17 mouse cellular contexts compared by ENCODE assay signal in the genomic region with DNA sequence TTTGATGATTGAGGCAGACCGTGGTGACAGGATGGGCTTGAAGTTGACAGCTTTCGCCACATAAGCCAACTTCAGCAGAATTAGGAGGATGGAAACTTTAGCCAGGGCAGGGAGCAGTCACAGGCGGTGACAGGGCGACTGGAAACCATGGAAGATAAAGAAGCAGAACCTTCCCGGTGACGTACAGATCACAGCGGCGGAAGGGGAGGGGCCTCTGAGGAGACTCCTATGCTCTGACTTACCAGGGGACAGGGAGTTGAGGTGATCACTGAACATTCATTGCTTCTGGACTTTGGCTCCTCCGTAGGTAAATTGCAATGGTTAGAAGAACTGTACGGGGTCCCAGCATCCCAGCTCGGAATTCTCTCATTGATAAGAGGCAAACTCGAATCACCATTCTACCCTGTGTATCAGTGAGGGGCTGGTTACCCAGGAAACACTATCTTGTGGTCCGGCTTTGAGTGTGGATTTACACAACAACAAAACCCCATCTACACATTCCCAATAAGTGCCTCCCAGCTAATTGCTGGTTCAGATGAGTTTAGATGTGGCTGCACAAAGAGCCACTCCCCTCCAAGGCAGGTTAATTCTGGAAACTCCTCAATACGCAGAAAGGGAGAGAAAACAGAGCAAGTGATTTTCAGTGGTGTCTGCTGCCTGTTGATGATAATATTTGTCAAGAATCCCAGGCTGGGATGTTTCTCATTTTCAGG. TPM values are rescaled to one million over a fixed set of nuclear protein-coding genes. Genes with fewer than 3 reads are reported as not detected.
DNase-seq lines count a peak whose midpoint lies in the region; ATAC-seq and TF ChIP-seq lines count a peak whose summit lies in the region.
"Had no signal": no experiment of that assay in that cellular context is flagged by ENCODE, and none has a peak within 500 bp of the region (broad histone marks: within the 10 kb centered on the region; RNA-seq: fewer than 3 reads in every experiment).

No protein-coding gene starts in this region.

- peak overlapping the region; percentile 68 for H3K4me2 ChIP-seq in heart, embryonic 13.5 days
- peak overlapping the region; percentile 66 for H3K4me2 ChIP-seq in heart, embryonic 16.5 days (ENCODE audit: low read depth, low read length)
- H3K4me2 ChIP-seq in liver, embryonic 16.5 days (ENCODE audit: low read depth, low read length), result peak overlapping the region; percentile 20

- no peaks in the 10 kb centered on the region for H3K9me3 ChIP-seq in heart, embryonic 13.5 days
- H3K9me3 ChIP-seq in ES-Bruce4 (replicated peaks; ENCODE audit: control insufficient read depth, insufficient read depth, low read length, poor library complexity, severe bottlenecking), result no peaks in the 10 kb centered on the region
- H3K9me3 ChIP-seq in heart, embryonic 16.5 days (replicated peaks; ENCODE audit: control insufficient read depth, low read length), result no peaks in the 10 kb centered on the region
- H3K9me3 ChIP-seq in liver, embryonic 16.5 days (replicated peaks; ENCODE audit: control insufficient read depth, low read length), result no peaks in the 10 kb centered on the region
- no peaks in the 10 kb centered on the region for H3K9me3 ChIP-seq in embryonic facial prominence, embryonic 10.5 days
- H3K9me3 ChIP-seq: hindbrain, embryonic 10.5 days; limb, embryonic 10.5 days had no signal

- ATAC-seq in heart, embryonic 13.5 days (ENCODE audit: extremely low read depth, insufficient number of reproducible peaks, low FRiP score, low TSS enrichment), result peak; percentile 73; the same call in 1 of the 2 replicates
- peak; percentile 75; the same call in 1 of the 2 replicates for ATAC-seq in heart, embryonic 16.5 days (replicated peaks; ENCODE audit: extremely low read depth, insufficient read depth, low FRiP score)
- peak; percentile 30; the same call in 1 of the 2 replicates for ATAC-seq in liver, embryonic 16.5 days (ENCODE audit: low read depth)
- ATAC-seq: Patski had no signal

- no peak for TF ChIP-seq EP300 in ES-Bruce4 (IDR thresholded peaks at IDR 0.05; ENCODE audit: insufficient read depth, low read depth, low read length)

- no peak for TF ChIP-seq POLR2A in ES-Bruce4 (IDR thresholded peaks at IDR 0.05; ENCODE audit: insufficient read depth, low read length)

- H3K4me1 ChIP-seq in heart, embryonic 13.5 days, result peaks cover 12% of the 10 kb centered on the region
- no peaks in the 10 kb centered on the region for H3K4me1 ChIP-seq in ES-Bruce4 (ENCODE audit: control insufficient read depth, insufficient read depth, low read length)
- 0 out of 2 replicates have a peak, but pooled peaks cover 2% of the 10 kb centered on the region for H3K4me1 ChIP-seq in heart, embryonic 16.5 days (ENCODE audit: control insufficient read depth, insufficient read depth, low read length)
- H3K4me1 ChIP-seq in liver, embryonic 16.5 days (ENCODE audit: control insufficient read depth, low read depth, low read length), result peaks cover 8% of the 10 kb centered on the region
- peaks cover 41% of the 10 kb centered on the region for H3K4me1 ChIP-seq in embryonic facial prominence, embryonic 10.5 days

- H3K27ac ChIP-seq in heart, embryonic 13.5 days (replicated peaks), result 0 out of 2 replicates have a peak overlapping the region, but pooled peaks have one; percentile 1
- no peak overlapping the region for H3K27ac ChIP-seq in ES-Bruce4 (ENCODE audit: insufficient read depth, low read length)
- H3K27ac ChIP-seq in heart, embryonic 16.5 days (ENCODE audit: low read length), result no peak overlapping the region
- no peak overlapping the region for H3K27ac ChIP-seq in liver, embryonic 16.5 days (ENCODE audit: low read length)
- no peak overlapping the region; the same call in 1 of the 2 replicates for H3K27ac ChIP-seq in embryonic facial prominence, embryonic 10.5 days (replicated peaks)
- H3K27ac ChIP-seq: hindbrain, embryonic 10.5 days; limb, embryonic 10.5 days; macrophage; stomach, postnatal 0 days had no signal

- H3K4me3 ChIP-seq in heart, embryonic 13.5 days, result peak overlapping the region; percentile 50
- H3K4me3 ChIP-seq in ES-Bruce4 (ENCODE audit: low read depth, low read length), result peak overlapping the region; percentile 57
- H3K4me3 ChIP-seq in heart, embryonic 16.5 days (ENCODE audit: low read length), result peak overlapping the region; percentile 54
- peak overlapping the region; percentile 11; the same call in 1 of the 2 replicates for H3K4me3 ChIP-seq in liver, embryonic 16.5 days (ENCODE audit: low read depth, low read length)
- no peak overlapping the region for H3K4me3 ChIP-seq in embryonic facial prominence, embryonic 10.5 days
- H3K4me3 ChIP-seq: erythroblast, embryonic 14.5 days; hindbrain, embryonic 10.5 days; limb, embryonic 10.5 days had no signal

- DNase-seq in heart, adult 11 months, result no peak
- DNase-seq in right cerebral cortex, adult 2 months (ENCODE audit: low spot score in 2 of 2), result no peak
- no peak for DNase-seq in embryonic facial prominence, embryonic 10.5 days (ENCODE audit: low spot score)
- DNase-seq in kidney, postnatal 36 days, result no peak
- DNase-seq: adrenal gland, postnatal 10 days had no signal

- H3K27me3 ChIP-seq in heart, embryonic 13.5 days (replicated peaks), result 0 out of 2 replicates have a peak, but pooled peaks cover 4% of the 10 kb centered on the region
- H3K27me3 ChIP-seq in ES-Bruce4 (ENCODE audit: control insufficient read depth, insufficient read depth, low read length, poor library complexity, severe bottlenecking), result no peaks in the 10 kb centered on the region
- no peaks in the 10 kb centered on the region for H3K27me3 ChIP-seq in heart, embryonic 16.5 days (ENCODE audit: control insufficient read depth, insufficient read depth, low read length)
- H3K27me3 ChIP-seq in liver, embryonic 16.5 days (ENCODE audit: control insufficient read depth, insufficient read depth, low read depth, low read length), result no peaks in the 10 kb centered on the region
- 0 out of 2 replicates have a peak, but pooled peaks cover 5% of the 10 kb centered on the region for H3K27me3 ChIP-seq in embryonic facial prominence, embryonic 10.5 days (replicated peaks; ENCODE audit: low read depth, poor library complexity, severe bottlenecking)
- H3K27me3 ChIP-seq: Patski had no signal

- H3K9ac ChIP-seq in heart, embryonic 13.5 days, result peak overlapping the region; percentile 64
- H3K9ac ChIP-seq in ES-Bruce4 (ENCODE audit: low read depth, poor library complexity, severe bottlenecking), result no peak overlapping the region
- peak overlapping the region; percentile 58 for H3K9ac ChIP-seq in heart, embryonic 16.5 days (ENCODE audit: low read length)
- H3K9ac ChIP-seq in liver, embryonic 16.5 days (ENCODE audit: low read depth, low read length), result no peak overlapping the region

- no peak for TF ChIP-seq CTCF in ES-Bruce4 (IDR thresholded peaks at IDR 0.05; ENCODE audit: low read depth, low read length)

- 20% methylated on average over 14 of the region's 14 CpGs for WGBS in heart, embryonic 13.5 days
- WGBS in heart, embryonic 16.5 days, result 24% methylated on average over 14 of the region's 14 CpGs
- 42% methylated on average over 14 of the region's 14 CpGs for WGBS in liver, embryonic 16.5 days (ENCODE audit: insufficient replicate concordance)
- WGBS in embryonic facial prominence, embryonic 10.5 days, result 77% methylated on average over 14 of the region's 14 CpGs

- H3K36me3 ChIP-seq in heart, embryonic 13.5 days, result no peaks in the 10 kb centered on the region
- H3K36me3 ChIP-seq in ES-Bruce4 (ENCODE audit: control insufficient read depth, insufficient read depth, low read length, poor library complexity, severe bottlenecking), result no peaks in the 10 kb centered on the region
- no peaks in the 10 kb centered on the region for H3K36me3 ChIP-seq in heart, embryonic 16.5 days (ENCODE audit: control insufficient read depth, insufficient read depth)
- no peaks in the 10 kb centered on the region for H3K36me3 ChIP-seq in liver, embryonic 16.5 days (ENCODE audit: control insufficient read depth, insufficient read depth)
- no peaks in the 10 kb centered on the region for H3K36me3 ChIP-seq in embryonic facial prominence, embryonic 10.5 days (replicated peaks)
- H3K36me3 ChIP-seq: hindbrain, embryonic 10.5 days; limb, embryonic 10.5 days had no signal

RNA-seq across cellular contexts. Expression of a gene that starts 8.0 kb away (rescaled TPM):
- polyA plus RNA-seq in heart, embryonic 13.5 days (2015; fragmentation: Nextera tagmentation; extraction: Ambion mirVana), result not detected in 2 replicates
- 0.46 TPM in 1 of 2 replicates, not detected in the other for polyA plus RNA-seq in ES-Bruce4 (2011; ENCODE audit: insufficient read depth, insufficient read length, low read depth, missing spikeins)
- polyA plus RNA-seq in heart, embryonic 16.5 days (2015; fragmentation: Nextera tagmentation; extraction: Ambion mirVana), result not detected in 2 replicates
- not detected in 2 replicates for polyA plus RNA-seq in liver, embryonic 16.5 days (2015; fragmentation: Nextera tagmentation; extraction: Ambion mirVana)
- 0.10 and 0.22 TPM in 2 replicates for polyA plus RNA-seq in embryonic facial prominence, embryonic 10.5 days (2016; fragmentation: Nextera tagmentation; extraction: Ambion mirVana)
- polyA plus RNA-seq: C2C12; cortical plate, adult 2 months; erythroblast, embryonic 14.5 days; macrophage had no signal

RNA-seq across cellular contexts. Expression of a gene that starts 52.9 kb away (rescaled TPM):
- polyA plus RNA-seq in heart, embryonic 13.5 days (2015; fragmentation: Nextera tagmentation; extraction: Ambion mirVana), result 8.7 and 9.1 TPM in 2 replicates
- 5.6 and 7.9 TPM in 2 replicates for polyA plus RNA-seq in ES-Bruce4 (2011; ENCODE audit: insufficient read depth, insufficient read length, low read depth, missing spikeins)
- 5.4 and 5.5 TPM in 2 replicates for polyA plus RNA-seq in heart, embryonic 16.5 days (2015; fragmentation: Nextera tagmentation; extraction: Ambion mirVana)
- polyA plus RNA-seq in liver, embryonic 16.5 days (2015; fragmentation: Nextera tagmentation; extraction: Ambion mirVana), result 3.9 and 4.2 TPM in 2 replicates
- 10.7 and 11.3 TPM in 2 replicates for polyA plus RNA-seq in embryonic facial prominence, embryonic 10.5 days (2016; fragmentation: Nextera tagmentation; extraction: Ambion mirVana)
- polyA plus RNA-seq: erythroblast, embryonic 14.5 days had no signal

Comparison
In these comparisons a context has a peak if more than half of its experiments do, and no peak if none do; other contexts are left out.
1. H3K9ac ChIP-seq: peak in heart, embryonic 13.5 days (single experiment) and heart, embryonic 16.5 days (single experiment); none in ES-Bruce4 (single experiment) and liver, embryonic 16.5 days (single experiment).
2. Peak in every context shown above with its lines, with median percentiles within 50 percentile points of each other: ATAC-seq and H3K4me2 ChIP-seq.